Mouse (Mus musculus): ENCODE data around the gene Nppc. TPM values are rescaled to one million over a fixed set of nuclear protein-coding genes. Genes with fewer than 3 reads are reported as not detected.

Gene Nppc
- total and polyA plus RNA-seq, 3 experiments = not detected

DNA sequence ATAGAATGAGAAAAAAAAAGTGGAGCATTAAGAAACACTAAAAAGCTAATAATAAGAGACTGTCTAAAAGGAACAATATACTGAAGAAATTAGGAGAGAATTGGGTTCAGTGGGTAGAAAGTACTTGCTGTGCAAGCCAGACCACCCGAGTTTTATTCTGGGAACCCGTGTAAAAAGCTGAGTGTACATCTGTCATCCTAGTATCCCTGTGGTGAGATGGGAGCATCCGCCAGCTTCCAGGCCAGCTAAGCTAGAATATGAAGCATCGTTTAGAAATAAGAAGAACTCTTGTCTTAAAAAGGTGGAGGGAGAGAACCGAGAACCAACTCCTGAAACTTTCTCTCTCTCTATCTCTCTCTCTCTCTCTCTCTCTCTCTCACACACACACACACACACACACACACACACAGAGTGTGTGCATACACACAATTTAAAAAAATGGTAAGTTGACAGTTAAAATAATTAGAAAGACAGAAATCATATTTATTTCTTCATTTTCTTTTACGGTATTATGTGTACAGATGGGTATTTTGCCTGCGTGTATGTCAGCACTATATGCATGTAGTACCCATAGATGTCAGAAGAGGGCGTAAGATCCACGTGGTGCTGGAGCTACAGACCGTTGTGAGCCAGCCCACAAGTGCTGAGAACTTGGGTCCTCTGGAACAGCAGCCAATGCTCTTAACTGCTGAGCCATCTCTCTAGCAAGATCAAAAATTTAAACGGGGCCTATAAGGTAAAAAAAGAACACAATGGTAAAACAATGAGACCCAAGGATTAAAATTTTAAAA, 29.2 kb upstream of the Nppc start (continued):
- TF ChIP-seq GATA1 (IDR thresholded peaks at IDR 0.05; ENCODE audit: low read depth, low read length) = no peak
- peak; percentile 58 to 70 (median 60) for TF ChIP-seq CTCF (IDR thresholded peaks at IDR 0.05 in 2 of 3, conservative IDR thresholded peaks at IDR 0.05 in 1 of 3; ENCODE audit: control insufficient read depth in 1 of 3, insufficient read depth in 1 of 3, low read depth in 2 of 3, low read length in 3 of 3, poor library complexity in 1 of 3, severe bottlenecking in 1 of 3)
- 0 out of 2 replicates have a peak, but pooled peaks have one; percentile 65 for TF ChIP-seq MYC (IDR thresholded peaks at IDR 0.05; ENCODE audit: low read depth, low read length)
- TF ChIP-seq NELFE (IDR thresholded peaks at IDR 0.05; ENCODE audit: low read depth, low read length) = no peak
- TF ChIP-seq TAL1 (IDR thresholded peaks at IDR 0.05; ENCODE audit: low read length) = no peak

- H3K4me3 ChIP-seq (ENCODE audit: control insufficient read depth in 1 of 2, insufficient read depth in 1 of 2, low read depth in 2 of 2, low read length in 2 of 2) = no peak overlapping the region
Measured at GRCm38 (mm10) chr1:86698721-86699120, 28.4 kb upstream of the Nppc start.

DNA sequence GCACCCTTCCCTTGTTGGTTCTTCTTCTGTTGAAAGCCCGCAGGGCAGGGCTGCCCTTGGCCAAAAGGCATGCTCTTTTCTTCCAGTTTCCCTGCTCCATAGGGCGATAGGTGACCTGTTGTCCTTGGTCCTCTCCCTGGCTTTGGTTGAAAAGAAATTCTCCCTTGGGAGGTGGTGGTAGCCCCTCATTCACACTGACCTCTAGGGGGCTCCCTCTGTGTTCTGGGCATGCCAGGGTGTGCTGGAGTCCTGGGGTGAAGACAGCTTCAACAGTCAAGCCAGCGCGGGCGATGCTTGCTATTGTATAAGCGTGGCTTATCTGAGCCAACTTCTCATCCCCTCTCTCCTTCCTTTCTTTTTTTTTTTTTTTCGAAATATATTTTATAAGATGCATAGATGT, 26.6 kb upstream of the Nppc start:
- H3K4me1 ChIP-seq (ENCODE audit: control insufficient read depth in 1 of 2, insufficient read depth in 2 of 2, low read length in 2 of 2) = peaks cover 4 to 9% of the 10 kb centered on the region in 2 experiments
- no peak for DNase-seq (ENCODE audit: low read depth, low spot score)
- no peaks in the 10 kb centered on the region for H3K27me3 ChIP-seq (ENCODE audit: control insufficient read depth in 1 of 2, insufficient read depth in 2 of 2, low read length in 2 of 2)
- TF ChIP-seq MEF2A (IDR thresholded peaks at IDR 0.05; ENCODE audit: extremely low read depth, insufficient replicate concordance, low read depth, low read length, poor library complexity, severe bottlenecking) (no peak), USF1 (IDR thresholded peaks at IDR 0.05; ENCODE audit: low read depth, low read length) (no peak), KAT2A (conservative IDR thresholded peaks at IDR 0.05; ENCODE audit: low read depth, low read length) (no peak), GABPA (IDR thresholded peaks at IDR 0.05; ENCODE audit: low read depth, low read length) (no peak), TBP (IDR thresholded peaks at IDR 0.05; ENCODE audit: low read depth, low read length) (no peak), EP300 (IDR thresholded peaks at IDR 0.05; ENCODE audit: low read depth in 1 of 2, low read length in 2 of 2) (no peak), JUND (IDR thresholded peaks at IDR 0.05; ENCODE audit: low read depth, low read length) (no peak), MAX (IDR thresholded peaks at IDR 0.05; ENCODE audit: low read length) (no peak), TCF12 (IDR thresholded peaks at IDR 0.05; ENCODE audit: low read depth, low read length) (no peak), RAD21 (IDR thresholded peaks at IDR 0.05; ENCODE audit: low read depth, low read length) (peak; percentile 28), ZNF384 (IDR thresholded peaks at IDR 0.05; ENCODE audit: low read depth, low read length) (no peak), ZKSCAN1 (IDR thresholded peaks at IDR 0.05; ENCODE audit: low read depth, low read length) (no peak), CTCF (IDR thresholded peaks at IDR 0.05 in 2 of 3, conservative IDR thresholded peaks at IDR 0.05 in 1 of 3; ENCODE audit: control insufficient read depth in 1 of 3, insufficient read depth in 1 of 3, low read depth in 2 of 3, low read length in 3 of 3, poor library complexity in 1 of 3, severe bottlenecking in 1 of 3) (peak; percentile 45 to 59 (median 59)), ETS1 (IDR thresholded peaks at IDR 0.05; ENCODE audit: low read depth, low read length) (no peak), SMC3 (IDR thresholded peaks at IDR 0.05; ENCODE audit: low read depth, low read length) (peak; percentile 40; the same call in 1 of the 2 replicates)
- H3K27ac ChIP-seq (ENCODE audit: control insufficient read depth, low read depth, low read length) = no peak overlapping the region
- no peak overlapping the region for H3K9ac ChIP-seq (ENCODE audit: control insufficient read depth, low read depth, low read length, poor library complexity, severe bottlenecking)
- peaks cover 0 to 8% of the 10 kb centered on the region in 2 experiments; a peak in 2 of 4 replicates for H3K36me3 ChIP-seq (ENCODE audit: control insufficient read depth in 1 of 2, insufficient read depth in 2 of 2, low read length in 2 of 2)
- no peak overlapping the region for H3K4me3 ChIP-seq (ENCODE audit: control insufficient read depth in 1 of 2, insufficient read depth in 1 of 2, low read depth in 2 of 2, low read length in 2 of 2)
- no peaks in the 10 kb centered on the region for H3K9me3 ChIP-seq (replicated peaks; ENCODE audit: insufficient read depth, low read length)
- no peaks in the 10 kb centered on the region for H3K79me2 ChIP-seq (ENCODE audit: control insufficient read depth, insufficient read depth, low read length, poor library complexity)

More at GRCm38 (mm10) chr1:86698721-86699120, 28.4 kb upstream of the Nppc start:
- Histone ChIP-seq H3K9ac (ENCODE audit: control insufficient read depth, low read depth, low read length, poor library complexity, severe bottlenecking) (no peak overlapping the region), H3K36me3 (ENCODE audit: control insufficient read depth in 1 of 2, insufficient read depth in 2 of 2, low read length in 2 of 2) (peaks cover 0 to 10% of the 10 kb centered on the region in 2 experiments; a peak in 2 of 4 replicates), H3K79me2 (ENCODE audit: control insufficient read depth, insufficient read depth, low read length, poor library complexity) (peaks cover 3% of the 10 kb centered on the region), H3K27me3 (ENCODE audit: control insufficient read depth in 1 of 2, insufficient read depth in 2 of 2, low read length in 2 of 2) (no peaks in the 10 kb centered on the region), H3K27ac (ENCODE audit: control insufficient read depth, low read depth, low read length) (no peak overlapping the region), H3K9me3 (replicated peaks; ENCODE audit: insufficient read depth, low read length) (no peaks in the 10 kb centered on the region), H3K4me1 (ENCODE audit: control insufficient read depth in 1 of 2, insufficient read depth in 2 of 2, low read length in 2 of 2) (peaks cover 4 to 16% of the 10 kb centered on the region in 2 experiments)
- peak; percentile 46 for DNase-seq (ENCODE audit: low read depth, low spot score)
- TF ChIP-seq ZKSCAN1 (IDR thresholded peaks at IDR 0.05; ENCODE audit: low read depth, low read length) (no peak), CTCF (IDR thresholded peaks at IDR 0.05 in 2 of 3, conservative IDR thresholded peaks at IDR 0.05 in 1 of 3; ENCODE audit: control insufficient read depth in 1 of 3, insufficient read depth in 1 of 3, low read depth in 2 of 3, low read length in 3 of 3, poor library complexity in 1 of 3, severe bottlenecking in 1 of 3) (peak; percentile 31 to 55 (median 46); a peak in 5 of 6 replicates), SMC3 (IDR thresholded peaks at IDR 0.05; ENCODE audit: low read depth, low read length) (peak; percentile 30)
